Mouse (Mus musculus) kidney, embryonic 14.5 days (tissue): ENCODE results near the gene Unkl. TPM values are rescaled to one million over a fixed set of nuclear protein-coding genes. Genes with fewer than 3 reads are reported as not detected.
A peak's percentile ranks its signal among the peaks of the same experiment; 100 is the strongest.

Experiments
- ATAC-seq: fragments of 200-750 bp; cut with Nextera tagmentation; 2 replicates; pipeline ENCODE4 v1.8.0; 2017; ENCODE audit warnings: moderate number of reproducible peaks, mild to moderate bottlenecking, moderate TSS enrichment, moderate library complexity; ENCODE audit not compliant: low FRiP score, low TSS enrichment
- H3K27ac ChIP-seq: fragments of 300-500 bp; sonication (generic); 2 replicates; pipeline ENCODE4 v1.5.1; 2014; ENCODE audit warnings: low read depth, mild to moderate bottlenecking, low read length, moderate library complexity, mixed read lengths
- H3K27me3 ChIP-seq: fragments of 300-500 bp; sonication (generic); 2 replicates; pipeline ENCODE4 v1.6.1; 2014; ENCODE audit warnings: mild to moderate bottlenecking, low read length; ENCODE audit not compliant: control insufficient read depth, insufficient read depth
- H3K36me3 ChIP-seq: fragments of 300-500 bp; sonication (generic); 2 replicates; pipeline ENCODE4 v1.6.1; 2014; ENCODE audit warnings: low read length, mixed read lengths; ENCODE audit not compliant: control insufficient read depth, insufficient read depth
- H3K4me1 ChIP-seq: fragments of 300-500 bp; sonication (generic); 2 replicates; pipeline ENCODE4 v1.6.1; 2014; ENCODE audit warnings: low read length, mixed read lengths; ENCODE audit not compliant: control insufficient read depth, insufficient read depth
- H3K4me2 ChIP-seq: fragments of 300-500 bp; sonication (generic); replicated peaks from 2 replicates; pipeline ENCODE4 v1.6.1; 2014; ENCODE audit warnings: low read depth, mild to moderate bottlenecking, low read length
- H3K4me3 ChIP-seq: fragments of 300-500 bp; sonication (generic); 2 replicates; pipeline ENCODE4 v1.5.1; 2014; ENCODE audit warnings: mild to moderate bottlenecking, low read length
- H3K9ac ChIP-seq: fragments of 300-500 bp; sonication (generic); 2 replicates; pipeline ENCODE4 v1.6.1; 2014; ENCODE audit warnings: low read depth, mild to moderate bottlenecking, low read length, moderate library complexity
- H3K9me3 ChIP-seq: fragments of 300-500 bp; sonication (generic); 2 replicates; pipeline ENCODE4 v1.6.1; 2016; ENCODE audit warnings: low read length; ENCODE audit not compliant: control insufficient read depth
- WGBS: fragments of 180-500 bp; shearing (Covaris S2); extraction: QIAGEN DNeasy Blood & Tissue Kit; methylation state at CpG from one replicate; pipeline ENCODE4 v1.1.7; 2014; 5-methylcytosine and 5-hydroxymethylcytosine counted together
- polyA plus RNA-seq: library from polyadenylated mRNA; unstranded; fragments of >200 nt; fragmentation: Nextera tagmentation; extraction: Ambion mirVana; gene quantifications from 2 replicates; pipeline ENCODE4 v1.2.1, GENCODE M21; 2014

Gene Unkl
- polyA plus RNA-seq, 1 experiment from 2014 or later = 4.0 TPM

GRCm38 (mm10) chr17:25257804-25258261, 69.6 kb downstream of the Unkl start:
- Histone ChIP-seq H3K4me2 (no peak overlapping the region), H3K36me3 (peaks cover 23% of the 10 kb centered on the region), H3K9me3 (no peaks in the 10 kb centered on the region), H3K27ac (no peak overlapping the region), H3K27me3 (peaks cover 21% of the 10 kb centered on the region), H3K4me1 (peaks cover 9% of the 10 kb centered on the region), H3K9ac (no peak overlapping the region), H3K4me3 (no peak overlapping the region)
- WGBS = 52% methylated on average over 6 of the region's 6 CpGs
- no peak for ATAC-seq

GRCm38 (mm10) chr17:25264453-25264852, 76.3 kb downstream of the Unkl start:
- no peak overlapping the region for H3K4me3 ChIP-seq
- ATAC-seq = no peak

GRCm38 (mm10) chr17:25270795-25271335, 82.7 kb downstream of the Unkl start:
- Histone ChIP-seq H3K9ac (no peak overlapping the region), H3K4me1 (peaks cover 18% of the 10 kb centered on the region), H3K9me3 (no peaks in the 10 kb centered on the region), H3K4me2 (peak overlapping the region; percentile 99; the same call in 1 of the 2 replicates), H3K36me3 (peaks cover 50% of the 10 kb centered on the region), H3K4me3 (peak overlapping the region; percentile 99), H3K27me3 (no peaks in the 10 kb centered on the region), H3K27ac (no peak overlapping the region)
- WGBS = 82% methylated on average over 2 of the region's 2 CpGs
- no peak for ATAC-seq

More at GRCm38 (mm10) chr17:25264453-25264852, 76.3 kb downstream of the Unkl start:
- Histone ChIP-seq H3K27me3 (no peaks in the 10 kb centered on the region), H3K9ac (no peak overlapping the region), H3K36me3 (peaks cover 79% of the 10 kb centered on the region), H3K27ac (no peak overlapping the region), H3K4me1 (no peaks in the 10 kb centered on the region), H3K4me2 (no peak overlapping the region), H3K9me3 (no peaks in the 10 kb centered on the region)
- 72% methylated on average over 3 of the region's 3 CpGs for WGBS

DNA sequence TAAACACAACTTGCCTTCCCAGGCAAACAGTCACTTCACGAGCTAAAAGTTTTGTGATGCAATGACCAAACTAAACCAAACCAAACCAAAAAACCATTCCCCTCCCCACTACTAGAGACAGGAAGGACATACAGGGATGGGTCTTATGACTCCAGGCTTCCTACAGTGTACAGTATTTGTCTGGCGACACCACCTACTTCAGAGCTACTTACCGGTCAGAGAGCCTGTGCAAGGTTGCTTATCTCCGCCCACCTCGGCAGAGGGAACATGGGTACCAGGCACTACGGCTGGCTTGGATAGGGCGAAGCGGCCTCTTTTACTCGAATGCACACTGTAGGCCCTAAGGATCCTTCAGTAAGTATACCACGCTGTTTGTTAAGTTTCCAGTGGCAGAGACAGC, 84.1 kb downstream of the Unkl start:
- H3K4me3 ChIP-seq = peak overlapping the region; percentile 99
- H3K36me3 ChIP-seq = peaks cover 35% of the 10 kb centered on the region
- no peaks in the 10 kb centered on the region for H3K27me3 ChIP-seq
- WGBS = 2% methylated on average over 10 of the region's 10 CpGs
- ATAC-seq = no peak
- H3K4me2 ChIP-seq = peak overlapping the region; percentile 99
- peak overlapping the region; percentile 100 for H3K9ac ChIP-seq
- no peaks in the 10 kb centered on the region for H3K9me3 ChIP-seq
- H3K27ac ChIP-seq = peak overlapping the region; percentile 94
- H3K4me1 ChIP-seq = peaks cover 18% of the 10 kb centered on the region

DNA sequence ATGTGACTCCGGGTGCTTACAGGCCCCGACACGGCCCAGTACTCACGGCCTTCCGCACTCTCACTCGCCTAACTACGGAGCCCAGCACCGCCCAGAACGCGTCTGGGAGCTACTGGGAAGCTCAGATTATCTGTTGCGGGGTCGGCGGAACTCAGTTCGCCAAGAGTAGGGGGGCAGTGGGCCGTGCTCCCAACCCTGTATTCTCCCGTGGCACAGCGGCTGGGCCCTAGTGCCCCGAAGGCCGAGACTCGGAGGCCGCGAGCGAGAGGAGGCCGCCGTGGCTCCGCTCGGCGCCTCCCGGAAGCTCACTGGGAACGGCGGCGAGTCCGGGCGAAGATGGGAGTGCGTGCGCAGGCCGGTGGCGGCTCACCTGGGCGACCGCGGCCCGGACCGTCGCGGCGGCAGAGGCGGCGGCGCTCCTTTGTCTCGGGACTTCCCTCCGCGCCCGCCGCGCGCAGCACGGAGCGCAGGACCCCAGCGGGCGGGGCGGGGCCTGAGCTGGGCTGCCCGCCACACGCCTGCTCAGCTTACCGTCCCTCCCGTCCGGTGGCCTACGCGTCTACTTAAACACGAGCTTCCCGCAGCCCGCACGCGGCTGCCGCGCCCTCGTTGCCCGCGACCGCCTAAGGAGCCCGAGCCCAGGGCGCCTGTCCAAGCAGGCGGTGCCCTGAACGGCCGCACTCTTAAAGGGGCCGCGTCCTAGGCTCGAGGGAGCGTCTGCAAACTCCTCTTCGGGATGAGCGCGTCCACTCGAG, 84.9 kb downstream of the Unkl start:
- Histone ChIP-seq H3K9me3 (no peaks in the 10 kb centered on the region), H3K4me2 (peak overlapping the region; percentile 99), H3K27ac (peak overlapping the region; percentile 94), H3K9ac (peak overlapping the region; percentile 100), H3K36me3 (peaks cover 27% of the 10 kb centered on the region), H3K4me3 (peak overlapping the region; percentile 99), H3K4me1 (peaks cover 18% of the 10 kb centered on the region), H3K27me3 (no peaks in the 10 kb centered on the region)
- ATAC-seq = peak; percentile 91
- under 1% methylated on average over 88 of the region's 92 CpGs for WGBS

GRCm38 (mm10) chr17:25273706-25274501, 85.7 kb downstream of the Unkl start:
- peak overlapping the region; percentile 100 for H3K9ac ChIP-seq
- peak overlapping the region; percentile 99 for H3K4me3 ChIP-seq
- peak; percentile 91 for ATAC-seq
- peaks cover 18% of the 10 kb centered on the region for H3K4me1 ChIP-seq
- WGBS = under 1% methylated on average over 38 of the region's 45 CpGs
- H3K27me3 ChIP-seq = no peaks in the 10 kb centered on the region
- H3K36me3 ChIP-seq = peaks cover 20% of the 10 kb centered on the region
- no peaks in the 10 kb centered on the region for H3K9me3 ChIP-seq
- H3K27ac ChIP-seq = peak overlapping the region; percentile 94
- H3K4me2 ChIP-seq = peak overlapping the region; percentile 34

GRCm38 (mm10) chr17:25274571-25275346, 86.6 kb downstream of the Unkl start, which contains the start of gene Ube2i:
Gene Ube2i, minus strand, starts transcription at chr17:25274622.
- H3K4me1 ChIP-seq = peaks cover 18% of the 10 kb centered on the region
- H3K4me2 ChIP-seq = peak within 1 kb of the TSS; percentile 34
- peak within 1 kb of the TSS; percentile 94 for H3K27ac ChIP-seq
- H3K9ac ChIP-seq = peak within 1 kb of the TSS; percentile 100
- H3K36me3 ChIP-seq = peaks cover 12% of the 10 kb centered on the region
- no peak for ATAC-seq
- 81% methylated on average over 9 of the region's 9 CpGs for WGBS
- H3K27me3 ChIP-seq = no peaks in the 10 kb centered on the region
- no peaks in the 10 kb centered on the region for H3K9me3 ChIP-seq
- peak within 1 kb of the TSS; percentile 99 for H3K4me3 ChIP-seq

- H3K9me3 ChIP-seq = no peaks in the 10 kb centered on the region
- no peak for ATAC-seq
- H3K4me1 ChIP-seq = peaks cover 14% of the 10 kb centered on the region
- peaks cover 5% of the 10 kb centered on the region; the same call in 1 of the 2 replicates for H3K36me3 ChIP-seq
- H3K4me2 ChIP-seq = no peak overlapping the region
- H3K27ac ChIP-seq = no peak overlapping the region
- no peaks in the 10 kb centered on the region for H3K27me3 ChIP-seq
- no peak overlapping the region for H3K4me3 ChIP-seq
- no peak overlapping the region for H3K9ac ChIP-seq
- 96% methylated on average over 3 of the region's 3 CpGs for WGBS
Measured at GRCm38 (mm10) chr17:25275833-25276232, 87.6 kb downstream of the Unkl start.
